14 mouse cellular contexts compared by ENCODE assay signal in genomic region chr11:75429019-75429705, GRCm38 (mm10). TPM values are rescaled to one million over a fixed set of nuclear protein-coding genes. Genes with fewer than 3 reads are reported as not detected.
DNase-seq lines count a peak whose midpoint lies in the region; ATAC-seq lines count a peak whose summit lies in the region.
"Had no signal": no experiment of that assay in that cellular context is flagged by ENCODE, and none has a peak within 500 bp of the region (broad histone marks: within the 10 kb centered on the region; RNA-seq: fewer than 3 reads in every experiment).

No protein-coding gene starts in this region.

- no peaks in the 10 kb centered on the region for H3K27me3 ChIP-seq in intestine, embryonic 15.5 days (replicated peaks)
- H3K27me3 ChIP-seq: liver, embryonic 13.5 days had no signal

- H3K27ac ChIP-seq in intestine, embryonic 15.5 days = no peak overlapping the region
- H3K27ac ChIP-seq: liver, embryonic 13.5 days had no signal

- no peaks in the 10 kb centered on the region for H3K4me1 ChIP-seq in intestine, embryonic 15.5 days (replicated peaks)

- no peaks in the 10 kb centered on the region for H3K9me3 ChIP-seq in intestine, embryonic 15.5 days

- no peak overlapping the region for H3K9ac ChIP-seq in intestine, embryonic 15.5 days
- H3K9ac ChIP-seq: liver, embryonic 13.5 days had no signal

- H3K4me2 ChIP-seq in intestine, embryonic 15.5 days (replicated peaks) = no peak overlapping the region
- H3K4me2 ChIP-seq: liver, embryonic 13.5 days had no signal

- WGBS in intestine, embryonic 15.5 days = 71% methylated on average over 9 of the region's 9 CpGs

- DNase-seq in A20 (ENCODE audit: low read depth, low spot score) = peak; percentile 77
- no peak for DNase-seq in urinary bladder, postnatal 10 days (ENCODE audit: low spot score)
- DNase-seq in urinary bladder, adult 18-20 months (ENCODE audit: low spot score in 2 of 2) = no peak
- no peak for DNase-seq in adrenal gland, adult 8-10 months
- DNase-seq: gastrocnemius, postnatal 25 days; heart, postnatal 10 days; kidney, adult 9 months; layer of hippocampus, postnatal 36 days; liver, embryonic 13.5 days had no signal

- H3K36me3 ChIP-seq in intestine, embryonic 15.5 days = no peaks in the 10 kb centered on the region

- no peak overlapping the region for H3K4me3 ChIP-seq in intestine, embryonic 15.5 days (replicated peaks)
- H3K4me3 ChIP-seq: liver, embryonic 13.5 days; myocyte had no signal

- peak; percentile 93 for ATAC-seq in CD4-positive, CD25-positive, alpha-beta regulatory T cell, adult 4 months
- peak; percentile 56 to 79; a peak in 3 of 4 replicates for ATAC-seq in hematopoietic stem cell, adult 5-6 weeks (replicated peaks in 1 of 2; ENCODE audit: insufficient read depth in 1 of 2, low FRiP score in 2 of 2, low TSS enrichment in 1 of 2, low read depth in 1 of 2, poor library complexity in 2 of 2, severe bottlenecking in 2 of 2)
- peak; percentile 86 for ATAC-seq in neutrophil, adult 5-6 weeks (ENCODE audit: extremely low read depth, insufficient number of reproducible peaks, low FRiP score, poor library complexity, severe bottlenecking)
- ATAC-seq in intestine, embryonic 15.5 days = no peak

RNA-seq across cellular contexts. Expression of gene Serpinf1, which starts 6.7 kb away (rescaled TPM):
- 1 to 10 TPM; 3.4 to 6.9 TPM for polyA plus RNA-seq in CD4-positive, CD25-positive, alpha-beta regulatory T cell, adult 4 months (2017; shearing (Covaris generic))
- total RNA-seq in hematopoietic stem cell, adult 5-6 weeks (2017) = 60.5 and 70.1 TPM in 2 replicates
- total RNA-seq in neutrophil, adult 5-6 weeks (2017) = not detected in 2 replicates
- polyA plus RNA-seq in intestine, embryonic 15.5 days (2015; fragmentation: Nextera tagmentation; extraction: Ambion mirVana) = 41.1 and 48.0 TPM in 2 replicates
- total RNA-seq in adrenal gland, adult 8-10 months (2022) = 10 to 100 TPM in 3 of 4 experiments, 1 to 10 TPM in 1; 9.0 to 31.5 (median 14.5) TPM

RNA-seq across cellular contexts. Expression of gene Serpinf2, which starts 10.2 kb away (rescaled TPM):
- polyA plus RNA-seq in CD4-positive, CD25-positive, alpha-beta regulatory T cell, adult 4 months (2017; shearing (Covaris generic)) = under 1 TPM in 1 of 2 experiments, not detected in 1; 0.32 TPM
- not detected in 2 replicates for total RNA-seq in hematopoietic stem cell, adult 5-6 weeks (2017)
- 0.47 and 1.2 TPM in 2 replicates for total RNA-seq in neutrophil, adult 5-6 weeks (2017)
- 20.4 and 26.4 TPM in 2 replicates for polyA plus RNA-seq in intestine, embryonic 15.5 days (2015; fragmentation: Nextera tagmentation; extraction: Ambion mirVana)
- under 1 TPM in 3 of 4 experiments, not detected in 1; 0.31 to 0.41 (median 0.38) TPM for total RNA-seq in adrenal gland, adult 8-10 months (2022)
- total RNA-seq: gastrocnemius, postnatal 25 days; heart, postnatal 10 days had no signal

RNA-seq across cellular contexts. Expression of gene Wdr81, which starts 25.4 kb away (rescaled TPM):
- polyA plus RNA-seq in CD4-positive, CD25-positive, alpha-beta regulatory T cell, adult 4 months (2017; shearing (Covaris generic)) = 1 to 10 TPM; 6.3 to 9.9 TPM
- total RNA-seq in hematopoietic stem cell, adult 5-6 weeks (2017) = 4.5 and 6.0 TPM in 2 replicates
- total RNA-seq in neutrophil, adult 5-6 weeks (2017) = 16.3 and 17.8 TPM in 2 replicates
- 6.1 and 7.0 TPM in 2 replicates for polyA plus RNA-seq in intestine, embryonic 15.5 days (2015; fragmentation: Nextera tagmentation; extraction: Ambion mirVana)
- 10 to 100 TPM; 19.3 to 21.7 (median 20.2) TPM for total RNA-seq in adrenal gland, adult 8-10 months (2022)

RNA-seq across cellular contexts. Expression of gene Tlcd2, which starts 32.4 kb away (rescaled TPM):
- 1 to 10 TPM; 8.8 to 9.0 TPM for polyA plus RNA-seq in CD4-positive, CD25-positive, alpha-beta regulatory T cell, adult 4 months (2017; shearing (Covaris generic))
- 24.7 and 33.5 TPM in 2 replicates for total RNA-seq in hematopoietic stem cell, adult 5-6 weeks (2017)
- 3.3 and 5.6 TPM in 2 replicates for total RNA-seq in neutrophil, adult 5-6 weeks (2017)
- polyA plus RNA-seq in intestine, embryonic 15.5 days (2015; fragmentation: Nextera tagmentation; extraction: Ambion mirVana) = 17.7 and 20.3 TPM in 2 replicates
- 10 to 100 TPM; 10.1 to 16.7 (median 13.1) TPM for total RNA-seq in adrenal gland, adult 8-10 months (2022)

RNA-seq across cellular contexts. Expression of gene Prpf8, which starts 57.5 kb away (rescaled TPM):
- polyA plus RNA-seq in CD4-positive, CD25-positive, alpha-beta regulatory T cell, adult 4 months (2017; shearing (Covaris generic)) = 10 to 100 TPM; 37.0 to 42.3 TPM
- total RNA-seq in hematopoietic stem cell, adult 5-6 weeks (2017) = 113 and 126 TPM in 2 replicates
- total RNA-seq in neutrophil, adult 5-6 weeks (2017) = 89.3 and 91.5 TPM in 2 replicates
- 47.5 and 48.2 TPM in 2 replicates for polyA plus RNA-seq in intestine, embryonic 15.5 days (2015; fragmentation: Nextera tagmentation; extraction: Ambion mirVana)
- total RNA-seq in adrenal gland, adult 8-10 months (2022) = 100 to 1,000 TPM; 155 to 170 (median 167) TPM
